Mouse (Mus musculus) yolk sac, embryonic 10.5 days (tissue): ENCODE measurements around the gene Olfr155.
A peak's percentile ranks its signal among the peaks of the same experiment; 100 is the strongest.

Experiments used
- DNase-seq: peaks from one replicate; pipeline ENCODE4 v3.0.0-alpha.2; 2017; ENCODE audit warnings: low spot score

Olfr155 gene

DNA sequence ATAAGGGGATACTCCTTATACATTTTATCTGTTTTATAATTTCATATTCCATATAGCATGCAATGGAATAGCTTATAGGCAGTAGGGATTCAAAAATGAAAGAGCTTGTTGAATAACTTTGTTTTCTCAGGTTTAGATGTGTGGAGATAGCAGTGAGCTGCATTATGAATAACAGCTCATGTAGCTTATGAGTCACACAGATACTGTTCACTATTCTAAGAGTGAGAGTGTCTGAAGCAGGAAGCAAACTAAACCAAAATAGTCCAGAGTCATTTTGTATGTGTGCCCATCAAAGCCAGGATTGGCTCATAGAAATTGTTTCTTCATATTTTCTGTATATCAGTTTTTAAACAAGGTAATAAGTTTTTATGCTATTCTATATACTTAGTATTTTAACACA lies 45.8 kb downstream of the Olfr155 start:
- no peak for DNase-seq

DNA sequence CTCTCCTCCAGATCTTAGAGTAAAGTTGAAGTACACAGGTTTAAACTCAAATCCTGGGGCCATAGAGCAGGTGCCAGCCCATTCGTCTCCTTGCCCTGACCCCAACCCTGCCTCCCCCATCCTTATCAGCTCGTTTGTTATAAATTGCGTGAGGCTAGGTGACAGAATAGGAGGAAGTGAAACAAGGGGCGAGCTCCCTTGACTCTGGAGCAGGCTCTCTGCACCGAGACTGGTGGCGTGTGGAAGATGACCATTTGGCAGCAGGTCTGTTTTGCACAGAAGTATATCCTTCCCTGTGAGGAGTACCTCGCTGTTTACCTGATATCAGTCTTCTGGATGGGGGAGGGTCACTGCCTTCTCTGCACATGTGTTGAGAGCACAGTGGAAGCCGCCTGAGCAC lies 47.8 kb downstream of the Olfr155 start:
- no peak for DNase-seq

DNA sequence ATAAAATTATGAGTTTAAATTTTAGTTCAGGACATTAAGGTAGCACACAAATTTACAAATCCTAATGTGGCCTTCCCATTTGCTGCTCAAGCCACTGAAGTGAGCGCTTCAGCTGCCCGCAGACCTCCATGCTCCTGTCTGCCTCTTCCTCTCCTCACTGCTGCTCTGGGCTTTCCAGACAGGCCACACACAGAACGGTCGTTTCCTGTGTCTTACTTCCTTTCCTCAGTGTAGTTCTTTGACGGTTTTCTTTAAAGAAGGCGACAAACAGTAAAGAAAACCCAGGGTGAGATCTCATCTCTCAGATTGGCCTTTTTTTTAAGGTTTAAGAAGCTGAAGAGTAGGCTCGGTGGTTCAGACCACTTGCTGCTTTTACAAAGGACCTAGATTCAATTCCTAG lies 52.3 kb downstream of the Olfr155 start:
- no peak for DNase-seq

DNA sequence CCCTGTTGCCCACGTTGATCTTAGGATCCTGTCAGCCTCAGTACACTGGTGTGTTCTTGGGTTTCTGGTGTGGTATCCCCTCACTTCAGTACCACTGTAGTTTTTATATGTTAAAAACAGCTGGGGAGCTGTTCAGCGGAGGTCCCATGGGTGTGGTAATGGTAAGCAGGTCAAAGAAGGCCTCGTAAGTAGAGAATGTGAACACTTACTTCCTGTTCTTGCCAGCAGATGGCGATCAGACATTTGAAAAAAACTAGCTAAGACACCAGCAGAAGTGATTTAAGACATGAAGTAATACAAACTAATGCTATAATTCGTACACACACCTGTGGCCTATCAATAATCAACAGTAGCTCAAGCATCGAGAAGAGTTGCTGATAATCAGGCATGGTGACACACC lies 55.1 kb downstream of the Olfr155 start:
- DNase-seq = peak; percentile 30
